Mouse (Mus musculus): Measurements from ENCODE around the gene Gm9970. TPM values are rescaled to one million over a fixed set of nuclear protein-coding genes. Genes with fewer than 3 reads are reported as not detected.

Gm9970 gene
- not detected for total RNA-seq (2023)

GRCm38 (mm10) chr5:31240637-31241521 lies at the start of gene Gm9970, which contains the start of gene Nrbp1:
TSS of gene Gm9970 (minus strand) at chr5:31241232.
TSS of gene Nrbp1 (plus strand) at chr5:31240864.

GRCm38 (mm10) chr5:31251541-31252101 lies 10.6 kb upstream of the Gm9970 start, which contains the start of gene Krtcap3:
TSS of gene Krtcap3 (plus strand) at chr5:31251691.

GRCm38 (mm10) chr5:31220448-31221303 lies 20.4 kb downstream of the Gm9970 start, which contains the start of gene Ppm1g:
TSS of gene Ppm1g (minus strand) at chr5:31220687.

GRCm38 (mm10) chr5:31201742-31202590 lies 39.1 kb downstream of the Gm9970 start, which contains the start of gene Zfp513:
TSS of gene Zfp513 (minus strand) at chr5:31202303.

GRCm38 (mm10) chr5:31192939-31193630 lies 47.9 kb downstream of the Gm9970 start, which contains the start of the genes Snx17 and Eif2b4:
TSS of gene Snx17 (plus strand) at chr5:31193227.
TSS of gene Eif2b4 (minus strand) at chr5:31193430.

Other genes starting within 250 kb of the Gm9970 start
- 26.5 TPM for gene Atraid, start 192.9 kb downstream of the Gm9970 start, total RNA-seq (2023)
- 8.3 TPM for gene Slc5a6, start 192.3 kb downstream of the Gm9970 start, total RNA-seq (2023)
- gene Cad, start 186.5 kb downstream of the Gm9970 start, total RNA-seq (2023): 53.8 TPM
- gene Dnajc5g, start 134.9 kb downstream of the Gm9970 start, total RNA-seq (2023): not detected
- not detected for gene Slc30a3, start 133.0 kb downstream of the Gm9970 start, total RNA-seq (2023)
- gene Trim54, start 124.5 kb downstream of the Gm9970 start, total RNA-seq (2023): not detected
- not detected for gene Ucn, start 102.4 kb downstream of the Gm9970 start, total RNA-seq (2023)
- 16.1 TPM for gene Mpv17, start 87.0 kb downstream of the Gm9970 start, total RNA-seq (2023)
- 2.9 TPM for gene Gm29609, start 61.3 kb downstream of the Gm9970 start, total RNA-seq (2023)
- 166 TPM for gene Gtf3c2, start 61.1 kb downstream of the Gm9970 start, total RNA-seq (2023)
- gene Snx17, start 48.0 kb downstream of the Gm9970 start, total RNA-seq (2023): 57.0 TPM
- gene Eif2b4, start 47.8 kb downstream of the Gm9970 start, total RNA-seq (2023): 43.7 TPM
- 21.2 TPM for gene Zfp513, start 38.9 kb downstream of the Gm9970 start, total RNA-seq (2023)
- gene Ppm1g, start 20.5 kb downstream of the Gm9970 start, total RNA-seq (2023): 153 TPM
- gene Nrbp1, start 368 bp downstream of the Gm9970 start, total RNA-seq (2023): 150 TPM
- gene Krtcap3, start 10.5 kb upstream of the Gm9970 start, total RNA-seq (2023): 25.8 TPM
- gene Ift172, start 49.9 kb upstream of the Gm9970 start, total RNA-seq (2023): 16.6 TPM
- 1.3 TPM for gene Fndc4, start 54.8 kb upstream of the Gm9970 start, total RNA-seq (2023)
- not detected for gene Gckr, start 56.2 kb upstream of the Gm9970 start, total RNA-seq (2023)
- gene Zfp512, start 211.2 kb upstream of the Gm9970 start, total RNA-seq (2023): 37.4 TPM
- 0.92 TPM for gene 4930548H24Rik, start 244.5 kb upstream of the Gm9970 start, total RNA-seq (2023)

All from CD8-positive naive resting alpha-beta T cell, adult 57 days (primary cell).